Mouse (Mus musculus): ENCODE data around the gene Jagn1. TPM values are rescaled to one million over a fixed set of nuclear protein-coding genes. Genes with fewer than 3 reads are reported as not detected.

The Jagn1 gene
- polyA plus RNA-seq, 1 experiment from 2014 or later: 75.0 TPM

GRCm38 (mm10) chr6:113418441-113419198, 23.7 kb upstream of the Jagn1 start:
- H3K4me1 ChIP-seq: peaks cover 11% of the 10 kb centered on the region
- no peaks in the 10 kb centered on the region for H3K9me3 ChIP-seq
- H3K36me3 ChIP-seq: peaks cover 20% of the 10 kb centered on the region
- H3K9ac ChIP-seq: peak overlapping the region; percentile 68
- H3K27ac ChIP-seq: 0 out of 2 replicates have a peak overlapping the region, but pooled peaks have one; percentile 7
- H3K4me3 ChIP-seq: peak overlapping the region; percentile 53
- H3K4me2 ChIP-seq (replicated peaks): peak overlapping the region; percentile 76
- WGBS: 11% methylated on average over 16 of the region's 16 CpGs
- ATAC-seq (ENCODE audit: insufficient number of reproducible peaks, insufficient read depth, low FRiP score, low TSS enrichment): peak; percentile 49; the same call in 1 of the 2 replicates
- H3K27me3 ChIP-seq: no peaks in the 10 kb centered on the region

- Histone ChIP-seq H3K27ac (0 out of 2 replicates have a peak within 1 kb of the TSS, but pooled peaks have one; percentile 7), H3K36me3 (peaks cover 17% of the 10 kb centered on the region), H3K4me1 (peaks cover 11% of the 10 kb centered on the region), H3K27me3 (no peaks in the 10 kb centered on the region), H3K9ac (peak within 1 kb of the TSS; percentile 68), H3K9me3 (no peaks in the 10 kb centered on the region), H3K4me3 (peak within 1 kb of the TSS; percentile 53), H3K4me2 (replicated peaks) (peak within 1 kb of the TSS; percentile 76)
- WGBS: under 1% methylated on average over 25 of the region's 25 CpGs
- ATAC-seq (ENCODE audit: insufficient number of reproducible peaks, insufficient read depth, low FRiP score, low TSS enrichment): peak; percentile 94
These were observed 23.2 kb upstream of the Jagn1 start, which contains the start of gene Rpusd3 for GRCm38 (mm10) chr6:113419199-113419587. Gene Rpusd3 (minus strand): TSS chr6:113419340.

GRCm38 (mm10) chr6:113423000-113423399, 19.4 kb upstream of the Jagn1 start:
- WGBS: 71% methylated on average over 4 of the region's 4 CpGs
- ATAC-seq (ENCODE audit: insufficient number of reproducible peaks, insufficient read depth, low FRiP score, low TSS enrichment): no peak
- Histone ChIP-seq H3K9me3 (no peaks in the 10 kb centered on the region), H3K9ac (no peak overlapping the region), H3K27me3 (no peaks in the 10 kb centered on the region), H3K4me1 (peaks cover 7% of the 10 kb centered on the region), H3K36me3 (no peaks in the 10 kb centered on the region), H3K27ac (no peak overlapping the region), H3K4me2 (replicated peaks) (no peak overlapping the region), H3K4me3 (no peak overlapping the region)

- ATAC-seq (ENCODE audit: insufficient number of reproducible peaks, insufficient read depth, low FRiP score, low TSS enrichment): no peak
- 83% methylated on average over 7 of the region's 7 CpGs for WGBS
These were observed 18.2 kb upstream of the Jagn1 start for GRCm38 (mm10) chr6:113424187-113424586.

GRCm38 (mm10) chr6:113426696-113427095, 15.7 kb upstream of the Jagn1 start:
- WGBS: 87% methylated on average over 4 of the region's 4 CpGs
- no peak for ATAC-seq (ENCODE audit: insufficient number of reproducible peaks, insufficient read depth, low FRiP score, low TSS enrichment)
- Histone ChIP-seq H3K27ac (no peak overlapping the region), H3K4me1 (no peaks in the 10 kb centered on the region), H3K4me3 (no peak overlapping the region), H3K27me3 (no peaks in the 10 kb centered on the region), H3K4me2 (replicated peaks) (no peak overlapping the region), H3K9me3 (no peaks in the 10 kb centered on the region), H3K36me3 (no peaks in the 10 kb centered on the region), H3K9ac (no peak overlapping the region)

More at GRCm38 (mm10) chr6:113424187-113424586, 18.2 kb upstream of the Jagn1 start:
- Histone ChIP-seq H3K9ac (no peak overlapping the region), H3K4me1 (no peaks in the 10 kb centered on the region), H3K36me3 (no peaks in the 10 kb centered on the region), H3K9me3 (no peaks in the 10 kb centered on the region), H3K4me3 (no peak overlapping the region), H3K4me2 (replicated peaks) (no peak overlapping the region), H3K27ac (no peak overlapping the region), H3K27me3 (no peaks in the 10 kb centered on the region)

- Histone ChIP-seq H3K4me3 (no peak overlapping the region), H3K27ac (no peak overlapping the region), H3K4me1 (no peaks in the 10 kb centered on the region), H3K36me3 (no peaks in the 10 kb centered on the region), H3K9ac (no peak overlapping the region), H3K9me3 (no peaks in the 10 kb centered on the region), H3K27me3 (no peaks in the 10 kb centered on the region), H3K4me2 (replicated peaks) (no peak overlapping the region)
- WGBS: 63% methylated on average over 3 of the region's 3 CpGs
- no peak for ATAC-seq (ENCODE audit: insufficient number of reproducible peaks, insufficient read depth, low FRiP score, low TSS enrichment)
These were observed 15.0 kb upstream of the Jagn1 start for GRCm38 (mm10) chr6:113427397-113427796.

GRCm38 (mm10) chr6:113428006-113428405, 14.4 kb upstream of the Jagn1 start:
- no peak for ATAC-seq (ENCODE audit: insufficient number of reproducible peaks, insufficient read depth, low FRiP score, low TSS enrichment)
- WGBS: 88% methylated on average over 16 of the region's 16 CpGs

GRCm38 (mm10) chr6:113429965-113430364, 12.4 kb upstream of the Jagn1 start:
- Histone ChIP-seq H3K27ac (no peak overlapping the region), H3K36me3 (no peaks in the 10 kb centered on the region), H3K4me2 (replicated peaks) (no peak overlapping the region), H3K9me3 (no peaks in the 10 kb centered on the region), H3K4me3 (no peak overlapping the region), H3K27me3 (no peaks in the 10 kb centered on the region), H3K4me1 (no peaks in the 10 kb centered on the region), H3K9ac (no peak overlapping the region)
- no peak for ATAC-seq (ENCODE audit: insufficient number of reproducible peaks, insufficient read depth, low FRiP score, low TSS enrichment)
- 80% methylated on average over 3 of the region's 3 CpGs for WGBS

More at GRCm38 (mm10) chr6:113428006-113428405, 14.4 kb upstream of the Jagn1 start:
- no peaks in the 10 kb centered on the region for H3K9me3 ChIP-seq
- no peaks in the 10 kb centered on the region for H3K27me3 ChIP-seq
- H3K36me3 ChIP-seq: no peaks in the 10 kb centered on the region
- no peak overlapping the region for H3K27ac ChIP-seq
- no peak overlapping the region for H3K4me2 ChIP-seq (replicated peaks)
- no peak overlapping the region for H3K4me3 ChIP-seq
- H3K4me1 ChIP-seq: no peaks in the 10 kb centered on the region
- H3K9ac ChIP-seq: no peak overlapping the region

GRCm38 (mm10) chr6:113430846-113431245, 11.5 kb upstream of the Jagn1 start:
- Histone ChIP-seq H3K9ac (no peak overlapping the region), H3K27me3 (no peaks in the 10 kb centered on the region), H3K36me3 (no peaks in the 10 kb centered on the region), H3K4me1 (no peaks in the 10 kb centered on the region), H3K4me2 (replicated peaks) (no peak overlapping the region), H3K4me3 (no peak overlapping the region), H3K9me3 (no peaks in the 10 kb centered on the region), H3K27ac (no peak overlapping the region)
- no peak for ATAC-seq (ENCODE audit: insufficient number of reproducible peaks, insufficient read depth, low FRiP score, low TSS enrichment)
- 54% methylated on average over 3 of the region's 3 CpGs for WGBS

- Histone ChIP-seq H3K36me3 (no peaks in the 10 kb centered on the region), H3K27me3 (no peaks in the 10 kb centered on the region), H3K4me1 (no peaks in the 10 kb centered on the region), H3K9me3 (no peaks in the 10 kb centered on the region), H3K4me3 (no peak overlapping the region), H3K9ac (no peak overlapping the region), H3K4me2 (replicated peaks) (no peak overlapping the region), H3K27ac (no peak overlapping the region)
- ATAC-seq (ENCODE audit: insufficient number of reproducible peaks, insufficient read depth, low FRiP score, low TSS enrichment): no peak
- WGBS: 47% methylated on average over 3 of the region's 3 CpGs
These were observed 10.6 kb upstream of the Jagn1 start for GRCm38 (mm10) chr6:113431801-113432200.

GRCm38 (mm10) chr6:113433661-113434060, 8.7 kb upstream of the Jagn1 start:
- Histone ChIP-seq H3K4me1 (no peaks in the 10 kb centered on the region), H3K4me3 (no peak overlapping the region), H3K27me3 (no peaks in the 10 kb centered on the region), H3K9me3 (no peaks in the 10 kb centered on the region), H3K4me2 (replicated peaks) (no peak overlapping the region), H3K9ac (no peak overlapping the region), H3K36me3 (no peaks in the 10 kb centered on the region), H3K27ac (no peak overlapping the region)
- 83% methylated on average over 3 of the region's 3 CpGs for WGBS
- ATAC-seq (ENCODE audit: insufficient number of reproducible peaks, insufficient read depth, low FRiP score, low TSS enrichment): no peak

GRCm38 (mm10) chr6:113434691-113435090, 7.7 kb upstream of the Jagn1 start:
- Histone ChIP-seq H3K4me3 (no peak overlapping the region), H3K9me3 (no peaks in the 10 kb centered on the region), H3K9ac (no peak overlapping the region), H3K27ac (no peak overlapping the region), H3K27me3 (no peaks in the 10 kb centered on the region), H3K4me1 (no peaks in the 10 kb centered on the region), H3K36me3 (no peaks in the 10 kb centered on the region), H3K4me2 (replicated peaks) (no peak overlapping the region)
- 79% methylated on average over 7 of the region's 7 CpGs for WGBS
- ATAC-seq (ENCODE audit: insufficient number of reproducible peaks, insufficient read depth, low FRiP score, low TSS enrichment): no peak

All from embryonic facial prominence, embryonic 12.5 days (tissue).